Mouse (Mus musculus) stomach, embryonic 15.5 days (tissue): ENCODE measurements around the gene Nova1. TPM values are rescaled to one million over a fixed set of nuclear protein-coding genes. Genes with fewer than 3 reads are reported as not detected.

ENCODE experiments used
- ATAC-seq: fragments of 200-750 bp; cut with Nextera tagmentation; 2 replicates; pipeline ENCODE4 v1.8.0; 2017; ENCODE audit warnings: low read depth, moderate number of reproducible peaks, moderate TSS enrichment; ENCODE audit not compliant: insufficient read depth, low FRiP score
- H3K27ac ChIP-seq: fragments of 300-500 bp; sonication (generic); 2 replicates; pipeline ENCODE4 v1.5.1; 2015; ENCODE audit warnings: mild to moderate bottlenecking, inconsistent platforms
- H3K27me3 ChIP-seq: fragments of 300-500 bp; sonication (generic); replicated peaks from 2 replicates; pipeline ENCODE4 v1.6.1; 2015; ENCODE audit warnings: inconsistent platforms
- H3K36me3 ChIP-seq: fragments of 300-500 bp; sonication (generic); 2 replicates; pipeline ENCODE4 v1.6.1; 2015; ENCODE audit warnings: inconsistent platforms
- H3K4me1 ChIP-seq: fragments of 300-500 bp; sonication (generic); 2 replicates; pipeline ENCODE4 v1.6.1; 2015; ENCODE audit warnings: inconsistent platforms
- H3K4me2 ChIP-seq: fragments of 300-500 bp; sonication (generic); 2 replicates; pipeline ENCODE4 v1.6.1; 2015; ENCODE audit warnings: mild to moderate bottlenecking, inconsistent platforms
- H3K4me3 ChIP-seq: fragments of 300-500 bp; sonication (generic); replicated peaks from 2 replicates; pipeline ENCODE4 v1.5.1; 2015; ENCODE audit warnings: inconsistent platforms
- H3K9ac ChIP-seq: fragments of 300-500 bp; sonication (generic); 2 replicates; pipeline ENCODE4 v1.6.1; 2015; ENCODE audit warnings: inconsistent platforms
- H3K9me3 ChIP-seq: fragments of 300-500 bp; sonication (generic); 2 replicates; pipeline ENCODE4 v1.6.1; 2016; ENCODE audit warnings: inconsistent platforms
- WGBS: fragments of 180-500 bp; shearing (Covaris S2); methylation state at CpG from one replicate; pipeline ENCODE4 v1.1.7; 2015; 5-methylcytosine and 5-hydroxymethylcytosine counted together
- polyA plus RNA-seq: library from polyadenylated mRNA; unstranded; fragments of >200 nt; fragmentation: Nextera tagmentation; extraction: Ambion mirVana; gene quantifications from 2 replicates; pipeline ENCODE4 v1.2.1, GENCODE M21; 2015

The Nova1 gene
- polyA plus RNA-seq, 1 experiment from 2014 or later = 2.0 TPM

DNA sequence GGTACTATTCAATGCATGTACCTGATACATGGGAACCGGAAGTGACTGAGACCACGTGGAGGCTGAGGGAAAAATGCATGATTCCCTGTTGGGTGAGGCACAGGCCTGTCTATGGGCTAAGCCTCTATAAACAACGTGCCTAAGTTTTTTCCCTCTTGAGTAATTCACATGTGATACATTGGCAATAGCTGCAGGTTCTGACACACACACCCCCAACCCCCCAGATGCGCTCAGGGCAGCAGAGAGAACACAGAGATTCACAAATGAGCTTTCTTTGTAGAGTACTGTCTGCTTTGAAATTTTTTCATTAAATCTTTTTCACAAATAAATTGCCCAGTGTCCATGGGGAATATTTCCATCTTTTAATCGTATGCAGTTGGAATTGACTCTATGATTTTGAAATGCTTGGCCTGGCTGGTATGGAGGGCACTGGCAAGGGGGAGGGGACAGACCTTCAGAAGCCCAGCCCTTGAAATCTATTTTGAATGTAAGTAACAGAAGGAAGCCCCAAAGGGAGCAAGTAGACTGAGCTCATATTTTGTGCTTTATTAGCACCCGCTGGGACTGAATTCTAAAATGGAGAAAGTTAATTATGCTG is 173.3 kb downstream of the Nova1 start:
- H3K9ac ChIP-seq = no peak overlapping the region
- no peak overlapping the region for H3K4me2 ChIP-seq
- no peaks in the 10 kb centered on the region for H3K36me3 ChIP-seq
- H3K4me3 ChIP-seq = no peak overlapping the region
- 87% methylated on average over 6 of the region's 6 CpGs for WGBS
- H3K27me3 ChIP-seq = no peaks in the 10 kb centered on the region
- H3K27ac ChIP-seq = no peak overlapping the region
- no peaks in the 10 kb centered on the region for H3K4me1 ChIP-seq
- no peaks in the 10 kb centered on the region for H3K9me3 ChIP-seq
- ATAC-seq = no peak
